Comparison of ENCODE assay signal across 9 mouse cellular contexts in genomic region chr13:63274488-63275166, GRCm38 (mm10).
A peak's percentile ranks its signal among the peaks of the same experiment; 100 is the strongest.
DNase-seq lines count a peak whose midpoint lies in the region; ATAC-seq and TF ChIP-seq lines count a peak whose summit lies in the region.
"Had no signal": no experiment of that assay in that cellular context is flagged by ENCODE, and none has a peak within 500 bp of the region (broad histone marks: within the 10 kb centered on the region; RNA-seq: fewer than 3 reads in every experiment).

No protein-coding gene starts in this region.

- H3K9me3 ChIP-seq in ES-Bruce4 (replicated peaks; ENCODE audit: control insufficient read depth, insufficient read depth, low read length, poor library complexity, severe bottlenecking) = no peaks in the 10 kb centered on the region
- no peaks in the 10 kb centered on the region for H3K9me3 ChIP-seq in embryonic facial prominence, embryonic 14.5 days (ENCODE audit: control insufficient read depth, low read length)
- no peaks in the 10 kb centered on the region for H3K9me3 ChIP-seq in liver, postnatal 0 days (ENCODE audit: low read length)

- H3K27me3 ChIP-seq in ES-Bruce4 (ENCODE audit: control insufficient read depth, insufficient read depth, low read length, poor library complexity, severe bottlenecking) = no peaks in the 10 kb centered on the region
- no peaks in the 10 kb centered on the region for H3K27me3 ChIP-seq in embryonic facial prominence, embryonic 14.5 days (replicated peaks; ENCODE audit: control insufficient read depth, insufficient read depth, low read length)
- H3K27me3 ChIP-seq in liver, postnatal 0 days (ENCODE audit: insufficient read depth, low read length) = no peaks in the 10 kb centered on the region

- WGBS in embryonic facial prominence, embryonic 14.5 days = 43% methylated on average over 10 of the region's 10 CpGs
- 77% methylated on average over 10 of the region's 10 CpGs for WGBS in liver, postnatal 0 days (ENCODE audit: insufficient replicate concordance)

- H3K27ac ChIP-seq in left cerebral cortex, adult 2 months = peak overlapping the region; percentile 15; the same call in 1 of the 2 replicates
- H3K27ac ChIP-seq in ES-Bruce4 (ENCODE audit: insufficient read depth, low read length) = peak overlapping the region; percentile 86
- peak overlapping the region; percentile 92 for H3K27ac ChIP-seq in embryonic facial prominence, embryonic 14.5 days (replicated peaks; ENCODE audit: low read depth, low read length)
- 0 out of 2 replicates have a peak overlapping the region, but pooled peaks have one; percentile 7 for H3K27ac ChIP-seq in liver, postnatal 0 days (ENCODE audit: low read depth)

- no peak for TF ChIP-seq EP300 in ES-Bruce4 (IDR thresholded peaks at IDR 0.05; ENCODE audit: insufficient read depth, low read depth, low read length)
- no peak for TF ChIP-seq EP300 in liver, postnatal 0 days (IDR thresholded peaks at IDR 0.05; ENCODE audit: low read depth)

- DNase-seq in left cerebral cortex, adult 2 months (ENCODE audit: extremely low spot score in 1 of 2, low spot score in 2 of 2) = no peak
- DNase-seq in left cerebral cortex, postnatal 10 days (ENCODE audit: extremely low spot score in 1 of 2, low spot score in 2 of 2) = no peak
- no peak for DNase-seq in embryonic facial prominence, embryonic 14.5 days (ENCODE audit: low spot score)
- no peak for DNase-seq in liver, postnatal 0 days
- DNase-seq in frontal cortex, postnatal 36 days (ENCODE audit: low spot score in 2 of 2) = no peak
- no peak for DNase-seq in retina, postnatal 1 day
- DNase-seq: cerebellum, postnatal 10 days; gastrocnemius, postnatal 36 days had no signal

- peak overlapping the region; percentile 44 for H3K9ac ChIP-seq in ES-Bruce4 (ENCODE audit: low read depth, poor library complexity, severe bottlenecking)
- H3K9ac ChIP-seq in embryonic facial prominence, embryonic 14.5 days (ENCODE audit: low read depth, low read length) = peak overlapping the region; percentile 73
- peak overlapping the region; percentile 53; the same call in 1 of the 2 replicates for H3K9ac ChIP-seq in liver, postnatal 0 days (replicated peaks)

- no peak for ATAC-seq in embryonic facial prominence, embryonic 14.5 days (ENCODE audit: low read depth)
- no peak for ATAC-seq in liver, postnatal 0 days

- TF ChIP-seq POLR2A in ES-Bruce4 (IDR thresholded peaks at IDR 0.05; ENCODE audit: insufficient read depth, low read length) = no peak

- intact Hi-C loops in left cerebral cortex, adult 2 months (cut with DNase I) = no loop called here
- intact Hi-C loops in left cerebral cortex, postnatal 10 days (cut with DNase I) = no loop called here

- H3K36me3 ChIP-seq in ES-Bruce4 (ENCODE audit: control insufficient read depth, insufficient read depth, low read length, poor library complexity, severe bottlenecking) = peaks cover 3% of the 10 kb centered on the region; the same call in 1 of the 2 replicates
- no peaks in the 10 kb centered on the region for H3K36me3 ChIP-seq in embryonic facial prominence, embryonic 14.5 days (ENCODE audit: control insufficient read depth, insufficient read depth, low read length)
- H3K36me3 ChIP-seq in liver, postnatal 0 days (replicated peaks; ENCODE audit: insufficient read depth, low read length) = 0 out of 2 replicates have a peak, but pooled peaks cover 2% of the 10 kb centered on the region

- peaks cover 7% of the 10 kb centered on the region for H3K4me1 ChIP-seq in ES-Bruce4 (ENCODE audit: control insufficient read depth, insufficient read depth, low read length)
- H3K4me1 ChIP-seq in embryonic facial prominence, embryonic 14.5 days (ENCODE audit: control insufficient read depth, insufficient read depth, low read length) = peaks cover 34% of the 10 kb centered on the region
- peaks cover 39% of the 10 kb centered on the region for H3K4me1 ChIP-seq in liver, postnatal 0 days (ENCODE audit: insufficient read depth)

- no peak overlapping the region; the same call in 1 of the 2 replicates for H3K4me3 ChIP-seq in left cerebral cortex, adult 2 months
- H3K4me3 ChIP-seq in ES-Bruce4 (ENCODE audit: low read depth, low read length) = peak overlapping the region; percentile 19; the same call in 1 of the 2 replicates
- peak overlapping the region; percentile 52 for H3K4me3 ChIP-seq in embryonic facial prominence, embryonic 14.5 days (ENCODE audit: low read depth, low read length)
- H3K4me3 ChIP-seq in liver, postnatal 0 days (ENCODE audit: low read depth, low read length) = peak overlapping the region; percentile 36

- no peak for TF ChIP-seq CTCF in left cerebral cortex, adult 2 months (IDR thresholded peaks at IDR 0.05)
- no peak for TF ChIP-seq CTCF in ES-Bruce4 (IDR thresholded peaks at IDR 0.05; ENCODE audit: low read depth, low read length)
- no peak for TF ChIP-seq CTCF in liver, postnatal 0 days (IDR thresholded peaks at IDR 0.05; ENCODE audit: low read depth)

- peak overlapping the region; percentile 63 for H3K4me2 ChIP-seq in embryonic facial prominence, embryonic 14.5 days (ENCODE audit: low read depth, low read length)
- peak overlapping the region; percentile 64 for H3K4me2 ChIP-seq in liver, postnatal 0 days (ENCODE audit: low read depth, low read length)

Comparison
In these comparisons a context has a peak if more than half of its experiments do, and no peak if none do; other contexts are left out.
1. H3K27ac ChIP-seq: peak in every context shown above with its lines; median percentile 92 in embryonic facial prominence, embryonic 14.5 days; 86 in ES-Bruce4; 15 in left cerebral cortex, adult 2 months; 7 in liver, postnatal 0 days.